Mouse (Mus musculus) gastrocnemius, adult 8-10 months (tissue): Measurements from ENCODE around the gene Dusp3. TPM values are rescaled to one million over a fixed set of nuclear protein-coding genes. Genes with fewer than 3 reads are reported as not detected.
"Not testable (repeated sequence)": the region's sequence is repeated elsewhere in the genome, so short reads cannot be mapped to it uniquely, and the experiment has no call there.

Experiments
- DNase-seq, 2 experiments: peaks; one replicate each; pipeline ENCODE4 v3.0.0; 2022; ENCODE audit warnings: low spot score in 2 of 2
- total RNA-seq, 4 experiments: library from RNA; stranded (reverse); gene quantifications; 2 replicates each; pipeline ENCODE4 v1.2.4; 2022

The Dusp3 gene
- total RNA-seq, 4 experiments from 2014 or later, result 134 to 209 (median 172) TPM

DNA sequence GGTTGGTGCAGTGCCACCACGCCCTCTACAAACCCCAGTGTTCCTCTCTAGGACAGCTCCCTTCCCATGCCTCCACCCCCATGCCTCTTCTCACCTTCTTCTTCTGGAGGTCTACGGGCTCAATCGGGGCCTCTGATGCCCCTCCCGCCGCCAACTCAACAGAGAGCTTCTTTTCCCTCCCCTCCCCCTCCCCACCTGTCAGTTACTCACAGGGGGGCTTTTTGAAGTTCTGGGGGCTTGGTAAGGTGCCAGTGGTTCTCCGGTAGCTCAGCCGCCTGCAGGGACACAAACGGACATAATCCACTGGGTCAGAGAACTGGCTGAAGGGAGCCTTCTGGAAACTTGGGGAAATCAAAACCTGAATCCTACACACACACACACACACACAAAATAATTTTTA is 24.7 kb upstream of the Dusp3 start:
- DNase-seq, result no peak

DNA sequence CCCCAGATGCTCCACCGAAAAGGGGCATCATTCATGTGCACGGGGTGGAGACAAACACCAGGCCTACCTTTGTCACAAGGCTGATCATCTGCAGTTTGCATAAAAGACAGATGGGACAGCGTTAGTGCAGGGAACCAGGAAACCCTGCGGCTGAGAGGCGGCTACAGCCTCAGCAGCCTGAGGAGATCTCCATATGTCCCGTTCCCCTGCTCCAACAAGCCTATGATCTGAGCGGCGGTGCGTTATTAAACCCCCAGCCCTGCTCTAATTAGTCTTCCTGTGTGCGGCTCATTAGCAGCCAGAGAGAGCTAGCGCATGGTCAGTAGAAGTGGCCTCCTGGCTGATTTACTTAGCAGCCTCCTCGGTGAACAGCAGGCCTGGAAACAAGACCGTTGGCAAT is 23.3 kb upstream of the Dusp3 start:
- no peak for DNase-seq

DNA sequence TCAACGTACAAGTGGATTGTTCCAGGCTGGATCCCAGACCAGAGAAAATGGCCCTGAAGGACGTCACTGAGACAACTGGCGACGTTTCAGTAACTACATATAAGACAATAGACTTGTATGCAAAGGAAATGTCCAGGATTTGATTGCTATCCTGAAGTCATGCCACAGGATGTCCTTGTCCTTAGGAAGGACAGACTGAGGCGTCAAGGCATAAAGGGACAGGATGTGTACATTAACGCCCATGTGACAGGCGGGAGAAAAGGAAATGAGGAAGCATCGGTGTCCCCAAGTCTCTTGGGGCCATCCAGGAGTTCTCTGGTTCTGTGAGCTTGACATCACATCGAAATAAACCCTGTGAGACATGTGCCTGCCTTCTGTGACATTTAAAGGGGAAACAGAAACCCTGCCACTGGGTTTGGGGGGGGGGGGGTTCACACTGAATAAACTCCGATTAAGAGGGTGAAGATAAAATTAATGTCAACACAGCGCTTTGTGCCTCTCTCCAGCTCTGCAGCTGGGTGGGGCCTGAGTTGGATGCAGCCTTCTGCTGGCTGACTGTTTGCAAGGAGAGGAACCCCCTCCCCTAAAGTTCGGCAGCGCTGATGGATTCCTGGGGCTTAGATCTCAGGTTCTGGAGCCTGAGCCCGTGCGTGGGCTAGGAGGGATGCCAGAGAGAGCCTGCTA is 22.3 kb upstream of the Dusp3 start:
- DNase-seq, result no peak

DNA sequence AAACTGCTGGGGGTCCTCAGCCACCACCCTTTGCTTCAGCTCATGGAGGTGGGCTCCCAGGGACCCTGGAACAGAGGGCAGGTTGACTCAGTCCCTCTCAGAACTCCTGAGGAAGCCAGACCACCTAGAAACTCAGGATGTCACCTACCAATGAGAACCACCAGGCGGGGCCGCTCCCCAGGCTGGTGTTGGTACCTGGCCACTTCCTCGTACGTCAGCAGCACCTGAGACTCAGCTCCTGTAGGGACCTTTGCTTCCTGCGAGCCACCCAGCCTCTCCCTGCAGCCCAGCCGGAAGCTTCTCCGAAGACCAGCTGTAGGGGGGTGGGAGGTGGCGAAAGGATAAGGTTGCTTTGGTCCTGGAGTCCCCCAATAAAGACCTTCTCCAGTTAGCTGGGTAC is 21.6 kb upstream of the Dusp3 start:
- no peak for DNase-seq

DNA sequence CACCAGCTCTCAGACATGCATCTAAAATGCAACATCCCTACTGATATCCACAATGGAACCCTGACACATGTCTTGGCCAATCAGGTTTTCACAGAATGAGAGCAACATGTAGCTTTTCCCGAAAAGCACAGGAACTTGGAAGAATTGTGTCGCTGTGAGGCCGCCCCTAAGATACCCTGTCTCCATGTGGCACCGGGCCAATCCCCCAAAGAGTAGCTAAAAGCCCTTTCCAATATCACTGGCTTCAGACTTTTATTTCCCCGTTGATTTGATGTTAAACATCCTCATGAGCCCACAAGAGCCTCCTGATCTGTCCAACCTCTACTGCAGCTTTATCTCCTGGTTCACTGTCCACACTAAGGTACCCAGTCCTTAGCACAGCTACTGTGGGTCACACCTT is 19.9 kb upstream of the Dusp3 start:
- DNase-seq, result no peak

DNA sequence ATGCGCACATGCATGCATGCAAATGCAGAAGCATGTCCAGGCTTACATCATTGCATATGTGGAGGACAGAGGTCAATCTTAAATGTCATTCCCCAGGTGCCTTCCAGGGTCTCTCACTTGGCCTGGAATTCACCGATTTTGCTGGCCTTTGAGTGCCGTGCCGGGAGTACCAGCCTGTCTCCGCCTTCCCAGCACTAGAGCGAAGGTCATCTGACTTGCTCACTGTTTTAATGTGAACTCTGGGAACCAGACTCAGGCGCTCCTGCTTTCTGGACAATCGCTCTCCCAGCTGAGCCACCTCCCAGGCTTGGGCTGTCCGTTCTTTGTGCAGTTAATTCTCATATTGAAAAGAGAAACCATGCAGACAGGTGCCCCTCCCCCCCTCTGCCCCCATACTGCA is 19.5 kb upstream of the Dusp3 start:
- no peak for DNase-seq

DNA sequence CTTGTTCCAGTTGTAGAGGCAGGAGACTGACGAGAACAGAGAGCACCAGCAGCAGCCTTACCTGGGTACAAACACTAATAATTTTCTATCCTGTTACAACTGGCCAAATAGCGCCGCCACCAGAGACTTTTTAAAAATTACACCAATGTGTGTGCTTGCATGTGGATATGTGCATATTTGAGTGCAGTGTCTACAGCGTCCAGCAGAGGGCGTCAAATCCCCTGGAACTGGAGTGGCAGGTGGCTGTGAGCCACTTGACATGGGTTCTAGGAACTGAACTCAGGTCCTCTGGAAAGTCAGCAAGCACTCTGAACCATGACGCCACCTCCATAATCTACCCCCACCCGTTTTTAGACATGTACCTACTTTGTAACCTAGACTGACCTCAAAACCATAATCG is 17.4 kb upstream of the Dusp3 start:
- no peak for DNase-seq

DNA sequence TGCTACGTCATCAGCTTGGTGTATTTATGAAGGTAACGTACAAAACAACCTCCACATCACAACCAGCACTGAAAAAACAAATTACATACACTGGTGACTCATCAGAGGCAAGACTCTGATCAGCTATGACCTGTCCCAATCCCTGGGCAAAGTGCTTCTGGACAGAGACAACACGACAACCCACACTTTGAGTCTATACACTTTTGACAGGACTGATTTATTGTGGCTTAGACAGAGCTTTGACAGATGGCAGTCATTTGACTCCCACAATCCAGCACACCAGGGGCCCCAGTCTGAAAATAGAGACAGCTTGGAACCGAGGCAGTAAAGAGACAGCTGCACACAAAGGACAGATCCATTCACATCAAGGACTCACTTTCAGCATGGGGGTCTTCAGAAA is 12.7 kb upstream of the Dusp3 start:
- peak in 1 of 2 experiments; percentile 28 for DNase-seq

DNA sequence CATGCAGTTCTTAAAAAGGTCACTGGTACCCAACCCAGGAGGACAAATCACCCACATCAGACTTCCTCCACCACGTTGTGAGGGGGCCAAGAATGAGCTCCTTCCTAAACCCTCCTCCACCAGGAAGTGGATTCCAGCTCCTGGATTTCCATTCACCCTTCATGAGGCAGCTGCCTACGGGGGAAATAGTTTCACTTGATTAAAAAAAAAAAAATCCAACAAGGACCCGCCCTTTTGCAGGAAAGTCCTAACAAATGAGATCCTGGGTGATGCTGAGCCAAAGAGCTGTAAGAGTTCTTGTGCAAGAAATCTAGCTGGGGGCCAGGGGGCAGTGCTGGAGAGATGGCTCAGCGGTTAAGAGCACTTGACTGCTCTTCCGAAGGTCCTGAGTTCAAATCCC is 11.4 kb upstream of the Dusp3 start:
- no peak for DNase-seq

DNA sequence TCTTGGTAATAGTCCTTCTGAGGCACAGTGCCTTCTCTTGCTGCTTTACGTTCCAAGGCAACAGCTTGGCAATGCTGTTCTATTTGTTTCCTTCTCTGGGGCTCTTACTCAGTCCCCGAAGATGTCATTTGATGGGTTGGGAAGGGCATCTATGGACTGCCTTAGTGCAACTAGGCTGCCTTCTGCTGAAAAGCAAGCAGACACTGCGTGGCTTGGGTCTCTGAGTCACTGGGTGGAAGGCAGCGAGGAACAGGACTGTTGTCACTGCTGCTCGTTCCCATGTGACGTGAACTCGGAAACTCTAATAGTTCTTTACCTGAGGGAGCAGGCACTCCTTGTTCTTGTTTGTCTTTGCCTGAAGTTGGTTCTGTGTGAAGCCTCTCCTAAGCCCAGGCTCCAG is 9.1 kb upstream of the Dusp3 start:
- no peak for DNase-seq

DNA sequence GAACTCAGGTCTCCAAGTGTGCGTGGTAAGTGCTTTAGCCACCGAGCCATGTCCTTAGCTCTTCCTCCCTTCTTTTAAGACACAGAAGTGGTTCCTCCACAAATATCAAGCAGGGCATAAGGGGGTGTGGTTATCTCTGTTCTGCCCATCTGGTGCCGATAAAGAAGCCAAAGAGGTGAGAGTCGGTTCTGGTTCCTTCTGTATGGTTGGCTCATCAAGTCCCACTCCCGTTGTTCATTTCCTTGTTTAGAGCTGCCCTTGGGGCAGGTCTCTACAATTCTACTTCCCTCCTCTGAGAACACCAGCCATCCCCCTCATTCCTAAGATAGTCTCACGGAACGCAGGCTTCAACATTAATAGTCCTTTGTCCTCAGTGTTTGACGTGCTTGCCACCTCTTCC is 7.3 kb upstream of the Dusp3 start:
- no peak for DNase-seq

DNA sequence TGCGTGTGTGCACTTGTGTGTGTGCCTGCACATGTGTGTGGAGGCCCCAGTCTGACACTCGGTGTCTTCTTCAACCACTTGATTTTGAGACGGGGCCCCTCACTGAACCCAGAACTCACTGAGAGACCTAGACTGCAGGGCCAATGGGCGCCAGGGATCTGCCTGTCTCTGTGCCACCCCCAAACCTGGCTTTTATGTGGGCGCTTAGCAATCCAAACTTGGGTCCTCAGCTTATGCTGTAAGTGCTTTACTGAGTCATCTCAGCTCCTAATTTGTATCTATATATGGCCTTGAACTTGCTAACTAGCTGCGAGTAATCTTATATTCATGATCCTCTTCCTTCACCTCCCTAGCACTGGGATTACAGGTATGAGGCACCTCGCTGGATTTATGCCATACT is 5.6 kb upstream of the Dusp3 start:
- DNase-seq, result no peak

DNA sequence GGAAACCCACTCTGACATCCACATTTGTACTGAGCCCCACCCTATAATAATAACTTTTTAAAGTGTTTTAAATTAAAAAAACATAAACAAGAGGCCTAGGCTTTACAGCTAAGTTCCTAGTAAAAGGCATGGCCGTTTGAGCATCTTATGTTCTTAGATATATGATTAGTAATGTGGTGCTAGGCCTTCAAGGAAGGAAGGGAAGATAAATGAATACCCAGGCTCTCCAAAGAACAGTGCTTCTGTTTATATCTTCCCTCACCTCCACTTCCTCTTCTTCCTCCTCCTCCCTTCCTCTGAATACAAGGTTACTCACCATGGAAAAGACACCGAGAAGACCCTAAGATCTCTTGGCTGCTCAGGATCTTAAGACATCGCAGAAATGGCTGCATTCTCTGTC is 5.0 kb upstream of the Dusp3 start:
- no peak for DNase-seq

DNA sequence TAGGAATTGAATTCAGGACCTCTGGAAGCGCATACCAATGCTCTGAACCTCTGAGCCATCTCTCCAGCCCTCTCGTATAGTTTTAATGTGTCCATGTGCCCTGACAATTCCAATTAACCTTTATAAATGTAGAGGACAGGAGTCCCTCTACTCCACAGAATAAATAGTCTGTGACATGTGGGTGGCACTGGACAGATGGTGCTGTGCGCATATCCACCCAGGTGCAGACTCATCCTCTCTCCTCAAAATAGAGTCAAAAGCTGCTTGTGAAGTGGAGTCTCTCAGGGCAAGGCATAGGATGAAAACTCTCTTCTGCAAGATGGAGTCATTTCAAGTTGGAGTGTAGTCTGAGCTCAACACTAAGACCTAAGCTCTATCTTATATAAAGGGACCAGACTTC is 3.4 kb upstream of the Dusp3 start:
- DNase-seq, result no peak

DNA sequence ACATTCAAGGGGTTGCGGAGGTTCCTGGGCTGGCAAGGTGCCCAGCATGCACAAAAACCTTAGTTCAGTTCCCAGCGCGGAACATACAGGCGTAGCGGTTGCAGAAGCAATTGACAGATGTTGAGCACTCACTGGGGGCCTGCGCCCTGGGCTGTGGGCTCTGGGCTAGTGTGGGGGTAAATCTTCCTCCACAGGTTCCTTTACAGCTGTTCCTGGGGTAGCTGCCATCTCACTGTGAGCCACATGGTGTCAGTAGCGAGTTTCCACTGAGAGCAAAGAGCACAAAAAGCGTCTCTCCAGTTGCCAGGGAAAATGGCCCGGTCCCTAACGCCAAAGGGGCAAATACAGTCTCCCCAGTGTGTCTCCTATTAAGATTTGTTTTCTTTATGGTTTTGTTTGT is 823 bp downstream of the Dusp3 start:
- peak; percentile 83 to 86 for DNase-seq

DNA sequence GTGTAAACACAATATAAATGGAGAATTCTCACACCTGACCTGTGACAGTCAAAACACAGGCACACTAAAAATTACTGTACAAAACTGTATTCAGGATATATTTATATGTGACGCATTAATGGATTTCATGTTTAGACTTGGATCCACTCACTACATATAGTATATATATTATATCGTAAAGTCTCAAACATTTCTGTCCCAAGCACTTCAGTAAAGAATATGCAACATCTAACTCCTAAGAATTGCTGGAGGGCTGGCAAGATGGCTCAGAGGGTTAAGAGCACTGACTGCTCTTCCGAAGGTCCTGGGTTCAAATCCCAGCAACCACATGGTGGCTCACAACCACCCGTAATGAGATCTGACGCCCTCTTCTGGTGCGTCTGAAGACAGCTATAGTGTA is 1.4 kb downstream of the Dusp3 start:
- DNase-seq, result not testable (repeated sequence)

DNA sequence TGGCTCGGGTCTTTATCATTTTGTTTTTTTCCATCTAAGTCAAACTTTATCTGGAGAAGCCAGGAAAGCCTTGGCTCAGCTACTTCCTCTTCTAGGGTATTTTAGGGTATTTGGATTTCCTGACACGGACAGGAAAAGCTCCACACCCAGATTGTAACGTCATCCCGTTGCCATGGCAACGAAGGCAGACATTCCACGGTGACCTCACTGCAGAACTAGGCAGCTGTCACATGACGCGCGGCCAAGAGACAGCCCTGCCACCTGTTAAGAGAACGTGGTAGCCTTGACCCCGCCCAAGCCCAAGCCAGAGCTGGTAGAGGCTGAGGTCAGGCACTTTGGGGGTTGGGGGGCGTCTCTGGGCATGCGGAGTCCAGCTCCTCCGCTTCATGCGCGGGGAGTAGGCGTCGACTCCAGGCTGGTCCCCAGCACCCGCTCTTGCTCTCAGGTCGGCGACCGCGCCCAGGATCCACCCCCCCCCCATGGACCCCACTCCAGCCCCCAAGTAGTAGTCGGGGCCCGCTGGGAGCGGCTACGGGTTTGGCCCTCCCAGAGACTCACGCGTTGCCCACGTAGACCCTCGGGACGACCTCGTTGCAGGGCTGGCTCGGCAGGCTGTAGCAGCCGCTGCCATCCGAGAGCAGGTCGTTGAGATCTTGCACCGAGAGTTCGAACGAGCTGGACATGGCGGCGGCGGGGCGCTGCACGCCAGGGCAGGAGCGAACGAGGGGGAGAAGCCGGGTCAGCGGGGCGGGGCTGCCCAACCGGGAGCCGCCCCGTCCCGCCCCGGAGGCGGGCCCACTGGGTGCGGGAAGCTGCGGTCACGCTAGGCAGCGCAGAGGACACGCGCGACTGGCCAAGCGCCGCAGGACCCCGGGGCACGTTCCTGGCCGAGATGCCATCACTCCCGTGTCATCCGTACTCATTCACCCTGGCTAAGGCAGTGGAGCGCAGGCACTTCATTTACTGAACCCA is 2.5 kb downstream of the Dusp3 start, which contains the start of gene Cfap97d1:
Gene Cfap97d1, plus strand, starts transcription at position 226 of the 972 bp plus-strand sequence.
- peak; percentile 97 for DNase-seq

DNA sequence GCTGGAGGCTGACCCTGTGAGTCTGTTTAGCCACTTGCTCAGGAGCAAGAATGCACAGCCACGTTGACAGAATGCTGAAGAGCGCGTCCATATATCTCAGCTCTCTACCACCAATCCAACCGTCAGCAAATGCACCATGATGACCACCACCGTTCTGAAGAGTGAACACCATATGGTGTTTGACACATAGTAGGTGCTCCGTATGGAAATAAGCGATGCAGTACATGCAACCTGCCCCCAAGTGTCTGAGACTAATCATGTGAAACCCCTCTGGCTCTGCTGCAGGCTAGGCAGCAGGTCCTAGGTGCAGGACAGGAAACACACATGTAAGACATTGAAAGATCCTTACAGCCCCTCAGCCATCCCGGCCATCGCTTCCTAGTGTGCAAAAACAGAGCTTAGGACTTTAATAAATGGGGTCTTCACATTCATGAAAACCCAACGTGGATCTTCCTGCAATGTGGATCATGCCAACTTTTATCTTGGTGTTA is 3.3 kb downstream of the Dusp3 start:
- DNase-seq, result no peak

DNA sequence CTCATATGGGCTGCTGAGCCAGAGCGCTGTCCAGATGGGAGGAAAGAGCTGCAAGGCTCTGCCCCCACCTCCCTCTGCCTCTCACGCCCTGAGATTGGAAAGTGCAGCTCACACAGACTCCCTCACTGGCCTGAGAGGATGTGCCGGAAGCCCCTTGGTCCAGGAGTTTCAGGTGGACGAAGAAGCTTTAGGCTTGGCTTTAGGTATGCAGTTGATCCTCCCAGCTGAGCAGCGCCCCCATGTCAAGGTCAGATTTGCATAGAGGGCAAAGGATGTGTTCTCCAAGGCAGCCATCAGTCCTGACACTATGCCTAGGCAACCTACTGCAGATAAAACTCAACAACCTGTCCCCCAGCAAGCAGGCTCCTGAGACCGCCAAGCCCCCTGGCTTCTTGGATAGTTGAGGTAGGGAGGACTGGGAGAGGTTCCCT is 3.8 kb downstream of the Dusp3 start:
- DNase-seq, result no peak

DNA sequence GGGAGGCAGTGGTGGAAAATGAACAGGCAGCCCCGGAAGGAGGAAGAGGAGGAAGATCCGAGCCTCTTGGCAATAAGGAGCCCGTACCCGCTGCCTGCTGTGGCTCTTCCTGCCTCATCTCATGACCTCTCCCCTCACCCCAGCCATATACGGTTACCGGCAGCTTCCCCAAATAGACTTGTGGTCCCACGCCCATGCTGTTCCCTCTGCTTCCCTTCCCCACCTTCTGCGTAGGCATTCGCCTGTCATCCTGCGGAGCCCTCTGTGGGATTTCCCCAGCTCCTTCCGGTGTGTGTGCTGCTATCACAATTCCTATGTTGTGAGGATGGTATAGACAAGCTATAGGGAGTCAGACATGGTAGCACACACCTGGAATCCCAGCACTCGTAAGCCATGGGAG is 5.0 kb downstream of the Dusp3 start:
- peak; percentile 56 to 59 for DNase-seq

DNA sequence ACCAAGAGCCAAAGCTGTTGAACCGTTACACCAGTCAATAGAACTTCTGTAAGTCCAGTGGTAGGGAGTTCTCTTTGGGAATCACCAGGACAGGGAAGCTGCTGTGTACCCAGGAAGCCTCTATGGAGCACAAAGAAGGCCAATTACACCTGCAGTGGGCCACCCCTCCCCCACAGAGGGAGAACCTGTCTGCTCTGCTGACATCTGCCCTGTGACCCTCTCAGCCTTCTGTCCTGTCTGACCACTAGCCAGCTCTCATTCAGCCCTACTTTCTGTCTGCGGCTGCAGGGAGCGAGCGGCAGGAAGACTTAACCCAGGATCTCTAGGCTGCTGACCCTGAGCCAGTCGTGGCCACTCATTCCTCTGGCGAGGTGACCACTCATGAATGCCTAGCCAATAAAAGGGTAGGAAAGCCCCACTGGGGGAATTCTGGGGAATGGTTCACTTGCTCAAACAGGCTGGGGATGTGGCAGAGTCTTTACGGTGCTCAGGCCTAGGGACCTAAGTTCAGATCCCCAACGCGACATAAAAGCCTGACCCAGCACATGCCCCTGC is 6.1 kb downstream of the Dusp3 start:
- no peak for DNase-seq

DNA sequence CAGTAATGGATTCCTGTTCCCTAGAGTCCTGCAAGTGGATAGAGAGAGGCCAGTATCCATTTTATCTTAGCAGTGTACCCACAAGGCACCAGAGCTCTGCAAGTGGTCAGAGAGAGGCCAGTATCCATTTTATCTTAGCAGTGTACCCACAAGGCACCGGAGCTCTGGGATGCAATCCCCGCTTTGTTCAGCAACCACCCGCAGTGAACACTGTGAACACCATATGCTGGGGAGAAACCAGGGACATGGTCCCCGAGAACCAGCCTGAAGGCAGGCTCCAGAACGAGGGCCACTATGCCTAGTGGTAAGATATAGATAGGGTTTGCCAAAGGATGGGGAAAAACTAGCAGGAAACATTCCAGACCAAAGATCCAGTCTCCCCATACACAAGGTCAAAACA is 7.7 kb downstream of the Dusp3 start:
- DNase-seq, result no peak
